Mouse (Mus musculus) liver, postnatal 0 days (tissue): Measurements from ENCODE around the gene Get4.
A peak's percentile ranks its signal among the peaks of the same experiment; 100 is the strongest.

Source experiments
- CTCF ChIP-seq: sonication (generic); IDR thresholded peaks from 2 replicates; pipeline ENCODE4 v1.5.1; 2016; ENCODE audit warnings: antibody characterized with exemption, low read depth
- EP300 ChIP-seq: IDR thresholded peaks from 2 replicates; pipeline ENCODE4 v1.6.1; 2016; ENCODE audit warnings: antibody characterized with exemption, low read depth, mild to moderate bottlenecking

DNA sequence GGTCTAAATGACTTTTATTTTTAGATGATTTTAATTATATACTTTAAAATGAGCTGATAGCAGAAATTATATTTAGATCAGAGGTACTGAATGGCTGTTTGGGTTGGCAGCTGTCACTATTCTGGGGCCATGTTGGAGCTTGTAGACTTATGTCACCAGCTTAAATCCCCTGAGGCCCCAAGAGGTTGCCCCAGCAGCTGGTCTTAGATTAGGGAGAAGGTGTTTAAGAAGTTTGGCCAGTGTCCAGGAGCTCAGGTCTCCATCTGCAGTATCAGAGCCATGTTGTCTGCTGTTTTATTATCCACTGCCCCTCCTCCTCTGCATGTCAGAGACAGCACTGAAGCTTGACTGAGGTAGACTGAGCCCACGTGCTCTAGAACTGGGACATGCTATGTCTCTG lies 8.7 kb upstream of the Get4 start:
- peak; percentile 61; the same call in 1 of the 2 replicates for TF ChIP-seq EP300
- no peak for TF ChIP-seq CTCF
